Mouse (Mus musculus): ENCODE results near the gene Slc19a3.

DNA sequence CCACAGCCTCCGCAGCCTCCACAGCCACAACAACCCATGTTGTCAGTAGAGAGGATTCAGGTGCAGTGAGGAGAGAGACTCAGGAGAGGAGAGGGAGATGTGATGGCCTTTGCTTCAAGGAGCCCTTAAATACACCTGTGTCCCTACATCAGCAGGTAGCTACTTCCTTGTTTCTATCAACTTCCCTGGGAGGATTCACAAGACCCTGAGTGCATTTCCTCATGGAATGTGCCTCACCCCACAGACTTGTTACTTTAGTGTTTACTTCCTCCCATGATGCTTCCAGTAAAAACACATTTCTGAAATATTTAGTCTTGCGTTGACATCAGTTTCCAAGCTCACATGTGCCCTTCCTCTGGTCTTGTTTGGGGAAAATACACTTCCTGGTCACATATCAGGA is 4.1 kb upstream of the Slc19a3 start, which contains the start of gene Krtap28-10:
- no peak for TF ChIP-seq CTCF (IDR thresholded peaks at IDR 0.05; ENCODE audit: low read depth)
- no peak for TF ChIP-seq EP300 (IDR thresholded peaks at IDR 0.05; ENCODE audit: low read depth)
